Mouse (Mus musculus) layer of hippocampus, adult 9-10 months (tissue): ENCODE data around the gene Skap1.
A peak's percentile ranks its signal among the peaks of the same experiment; 100 is the strongest.
"Not testable (repeated sequence)": the region's sequence is repeated elsewhere in the genome, so short reads cannot be mapped to it uniquely, and the experiment has no call there.

Experiments
- DNase-seq: peaks from one replicate; pipeline ENCODE4 v3.0.0; 2022; ENCODE audit warnings: low spot score

The Skap1 gene

DNA sequence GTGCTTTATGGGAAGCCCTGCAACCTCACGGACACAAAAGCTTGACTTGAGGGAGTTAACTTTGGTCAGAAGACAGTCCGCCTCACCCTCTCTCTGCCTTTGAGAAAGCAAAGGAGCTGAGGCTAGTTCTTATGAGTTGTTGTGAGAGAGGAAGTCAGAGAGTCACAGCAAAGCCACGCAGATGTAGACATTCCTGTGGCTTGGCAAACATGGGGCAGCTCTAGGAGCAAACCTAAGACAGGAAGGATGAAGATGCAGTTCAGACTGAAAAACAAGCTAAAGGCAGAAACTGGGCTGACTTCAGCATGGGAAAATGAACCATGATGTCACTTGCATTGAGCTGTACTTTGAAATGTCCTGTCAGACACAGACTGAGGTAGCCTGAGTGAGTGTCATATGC lies 283.2 kb downstream of the Skap1 start:
- no peak for DNase-seq

DNA sequence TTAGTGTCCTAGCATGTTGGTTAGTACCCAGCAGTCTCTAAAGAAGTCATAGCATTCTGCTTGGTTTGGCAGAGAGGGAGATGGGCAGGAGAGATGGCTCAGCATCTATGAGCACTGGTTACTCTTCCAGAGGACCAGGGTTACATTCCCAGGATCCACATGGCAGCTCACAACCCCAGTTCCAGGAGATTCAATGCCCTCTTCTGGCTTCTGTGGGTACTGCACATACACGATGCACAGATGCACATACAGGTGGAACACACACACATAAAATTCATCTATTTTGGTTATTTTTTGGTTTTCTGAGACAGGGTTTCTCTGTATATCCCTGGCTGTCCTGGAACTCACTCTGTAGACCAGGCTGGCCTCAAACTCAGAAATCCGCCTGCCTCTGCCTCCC lies 290.9 kb downstream of the Skap1 start:
- DNase-seq, result no peak

DNA sequence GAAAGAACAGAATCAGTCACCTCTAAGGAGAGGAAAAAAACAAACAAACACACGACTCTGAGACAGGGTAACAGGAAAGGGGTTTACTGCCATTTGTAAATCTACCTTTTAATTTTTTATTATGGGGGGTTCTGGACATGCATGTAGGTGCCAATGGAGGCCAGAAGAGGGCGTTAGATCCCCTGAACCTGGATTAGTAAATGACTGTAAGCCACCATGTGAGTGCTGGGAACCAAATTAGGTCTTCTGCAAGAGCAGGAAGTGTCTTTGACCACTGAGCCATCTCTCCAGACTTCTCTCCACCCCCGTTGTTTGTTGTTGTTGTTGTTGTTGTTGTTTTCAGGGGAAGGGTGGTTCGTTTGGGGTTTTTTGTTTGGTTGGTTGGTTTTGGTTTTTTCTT lies 293.0 kb downstream of the Skap1 start:
- no peak for DNase-seq

DNA sequence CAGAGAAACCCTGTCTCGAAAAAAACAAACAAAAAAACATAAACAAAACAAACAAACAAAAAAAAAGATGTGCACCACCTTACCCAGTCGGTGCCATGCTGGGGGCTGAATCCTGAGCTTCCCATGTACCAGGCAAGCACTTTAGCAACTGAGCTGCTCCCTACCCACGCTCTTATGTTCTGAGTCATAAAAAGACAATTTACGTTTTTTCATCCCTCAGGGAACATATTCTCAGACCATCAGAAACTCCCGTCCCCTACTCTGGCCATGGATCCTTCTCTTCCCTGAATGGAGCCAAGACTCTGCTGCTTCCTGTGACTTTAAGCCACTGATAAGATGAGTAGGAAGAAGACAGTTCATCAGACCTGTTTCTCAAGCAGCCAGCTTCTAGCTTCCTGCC lies 294.0 kb downstream of the Skap1 start:
- DNase-seq, result no peak

DNA sequence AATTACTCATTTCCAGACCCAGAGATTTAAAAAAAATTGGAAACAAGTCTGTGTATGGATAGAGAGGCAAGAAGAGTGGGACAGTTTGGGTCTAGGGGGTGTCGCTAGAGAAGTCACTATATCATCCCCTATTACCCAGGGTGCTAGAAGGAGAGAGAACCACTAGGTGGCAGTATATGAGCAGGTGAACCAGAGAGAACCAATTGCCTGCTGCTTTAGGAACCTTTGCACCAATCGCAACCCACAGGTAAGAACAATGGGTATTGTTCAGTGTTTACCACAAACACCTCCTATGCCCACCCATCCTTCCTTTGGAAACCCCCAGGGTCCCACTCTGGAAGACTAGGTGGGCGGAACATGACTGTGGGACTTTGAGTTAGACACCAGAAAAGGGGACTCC lies 295.6 kb downstream of the Skap1 start:
- DNase-seq, result peak; percentile 75

DNA sequence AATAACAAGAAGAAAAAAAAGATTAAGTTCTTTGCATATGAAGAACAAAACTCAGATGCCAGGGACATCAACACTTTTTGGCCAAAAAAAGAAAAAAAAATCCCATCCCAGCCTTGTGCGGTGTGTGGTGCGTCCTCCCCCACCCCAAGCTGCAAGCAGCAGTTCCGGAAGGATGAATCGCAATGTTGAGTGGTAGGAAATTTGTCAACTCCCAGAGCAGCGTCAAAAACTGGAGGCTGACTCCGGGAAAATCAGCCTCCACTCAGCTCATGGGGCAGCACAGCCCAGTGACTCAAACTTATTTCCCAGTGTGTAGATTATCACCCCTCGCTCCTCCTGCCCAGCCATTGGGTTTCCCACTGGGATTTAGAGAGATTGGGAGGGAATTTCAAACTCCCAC lies 297.6 kb downstream of the Skap1 start:
- DNase-seq, result no peak

DNA sequence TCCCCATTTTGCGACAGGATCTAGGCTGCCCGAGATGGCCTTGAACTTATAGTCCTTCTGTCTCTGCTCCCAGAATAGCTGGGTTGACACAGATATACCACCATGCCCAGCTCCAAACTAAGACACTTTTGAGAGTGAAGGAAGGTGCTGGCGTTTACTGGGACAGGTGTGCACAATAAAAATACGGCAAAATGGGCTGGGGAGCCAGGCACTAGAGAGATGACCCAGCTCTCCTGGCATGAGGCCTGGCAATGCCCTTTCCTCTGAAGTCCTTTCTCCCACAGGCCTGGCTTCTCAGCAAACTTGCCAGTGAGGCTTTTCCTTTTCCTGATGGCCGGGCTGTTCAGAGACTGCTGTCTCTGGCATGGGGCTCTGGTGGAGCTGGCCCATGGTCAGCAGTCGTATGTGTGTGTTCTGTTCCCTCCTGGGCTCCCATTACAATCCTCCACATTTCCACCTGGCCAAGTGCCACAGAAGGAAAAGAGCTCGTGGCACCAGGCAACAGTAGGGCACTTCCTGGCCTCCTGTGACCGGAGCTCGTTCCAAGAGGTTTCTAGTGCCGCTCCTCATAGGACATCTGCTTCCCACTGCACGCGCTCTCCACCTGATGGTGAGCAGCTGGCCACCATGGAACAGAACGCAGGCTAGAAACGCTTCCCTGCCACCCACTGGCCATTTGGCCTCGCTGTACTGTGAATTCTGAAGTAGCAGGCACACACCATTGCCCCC lies 298.5 kb downstream of the Skap1 start:
- DNase-seq, result no peak

DNA sequence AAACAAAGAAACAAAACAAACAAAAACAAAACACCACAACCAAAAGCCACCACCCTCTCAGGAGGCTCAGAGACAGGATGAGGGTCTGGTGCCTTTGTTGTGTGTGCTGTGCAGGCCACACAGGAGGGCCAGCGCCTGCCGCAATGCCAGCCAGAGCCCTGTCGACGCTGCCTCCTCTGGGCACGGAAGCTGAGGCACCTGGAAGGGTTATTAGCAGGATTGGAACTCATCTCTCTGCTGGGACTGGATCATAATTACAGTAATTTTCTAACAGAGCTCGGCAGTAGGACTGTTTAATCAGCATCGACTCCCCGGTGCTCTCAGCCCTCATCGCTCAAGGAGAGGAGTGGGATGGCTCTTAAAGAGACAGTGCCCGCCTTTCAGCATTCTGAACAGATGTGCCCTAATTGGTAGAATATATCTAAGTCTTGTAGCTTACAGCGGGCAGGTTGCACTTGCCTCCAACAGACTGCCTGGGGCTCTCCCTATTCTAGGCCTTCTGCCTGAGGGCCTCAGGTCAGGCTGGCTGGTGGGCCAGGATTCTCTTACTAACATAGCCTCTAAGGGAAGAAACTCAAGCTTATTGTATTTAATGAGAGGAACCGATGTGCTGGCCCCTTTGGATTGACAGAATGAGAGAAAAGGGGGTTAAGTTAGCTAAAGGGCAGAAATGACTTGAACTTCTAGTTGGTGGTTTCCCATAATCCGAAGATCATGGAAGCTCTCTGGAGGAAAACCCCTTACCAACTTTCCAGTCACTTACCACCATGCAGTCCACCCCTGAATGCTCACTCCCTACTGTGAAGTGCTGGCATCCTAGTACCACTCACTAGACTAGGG lies 300.3 kb downstream of the Skap1 start:
- DNase-seq, result no peak

DNA sequence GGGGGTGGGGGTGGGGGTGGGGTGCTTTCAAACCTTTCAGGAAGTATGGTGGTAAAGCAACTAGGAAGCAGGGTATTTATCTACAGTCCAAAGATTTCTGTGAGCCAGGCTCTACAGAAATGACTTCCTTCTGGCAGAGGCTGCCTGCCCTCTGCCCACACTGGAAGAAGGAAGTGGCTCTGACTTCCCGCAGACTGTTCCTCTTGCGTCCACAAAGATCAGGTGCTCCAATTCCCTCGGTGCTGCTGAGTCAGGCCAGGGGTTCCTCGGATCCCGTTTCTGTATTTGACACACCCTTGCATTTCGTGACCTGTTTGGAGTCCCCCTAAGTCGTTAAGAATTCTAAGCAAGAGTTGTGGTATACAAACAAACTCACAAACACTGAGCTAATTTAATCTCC lies 301.3 kb downstream of the Skap1 start:
- no peak for DNase-seq

DNA sequence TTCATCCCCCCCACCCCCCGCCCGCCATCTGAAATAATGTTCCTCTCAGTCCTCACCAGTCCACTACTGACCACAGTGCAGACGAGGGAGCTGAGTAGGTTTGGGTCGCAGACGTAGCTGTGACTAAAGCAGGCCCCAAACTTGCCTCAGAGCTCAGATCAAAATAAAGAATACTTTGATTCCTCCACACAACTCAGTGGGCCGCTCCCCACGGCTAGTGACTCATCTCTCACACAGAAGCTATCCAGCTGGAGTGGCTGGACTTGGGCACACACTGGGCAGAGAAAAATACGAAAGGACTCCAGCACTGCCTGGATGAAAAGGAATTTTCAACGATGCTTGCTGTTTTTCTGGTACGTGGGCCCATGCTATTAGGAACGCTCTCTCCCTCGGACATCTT lies 302.2 kb downstream of the Skap1 start:
- DNase-seq, result no peak

DNA sequence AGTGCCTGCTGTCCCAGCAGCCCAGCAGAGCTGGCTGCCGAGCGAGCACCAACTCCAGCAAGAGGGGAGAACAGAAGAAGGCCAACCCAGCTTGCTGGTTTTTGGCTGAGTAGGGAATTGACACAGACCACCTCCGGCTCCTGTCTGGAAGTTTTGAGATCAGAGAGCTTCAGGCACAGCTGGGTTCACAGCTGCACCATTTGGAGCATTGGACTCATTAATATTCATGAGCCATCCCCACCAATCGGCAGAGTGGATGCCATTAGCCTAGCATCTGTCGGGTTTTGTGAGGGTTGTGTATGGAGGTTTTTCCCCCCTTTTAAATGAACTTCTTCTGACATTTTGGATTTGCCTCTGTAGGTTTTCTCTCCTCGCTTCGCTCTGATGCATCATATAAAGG lies 302.7 kb downstream of the Skap1 start:
- no peak for DNase-seq

DNA sequence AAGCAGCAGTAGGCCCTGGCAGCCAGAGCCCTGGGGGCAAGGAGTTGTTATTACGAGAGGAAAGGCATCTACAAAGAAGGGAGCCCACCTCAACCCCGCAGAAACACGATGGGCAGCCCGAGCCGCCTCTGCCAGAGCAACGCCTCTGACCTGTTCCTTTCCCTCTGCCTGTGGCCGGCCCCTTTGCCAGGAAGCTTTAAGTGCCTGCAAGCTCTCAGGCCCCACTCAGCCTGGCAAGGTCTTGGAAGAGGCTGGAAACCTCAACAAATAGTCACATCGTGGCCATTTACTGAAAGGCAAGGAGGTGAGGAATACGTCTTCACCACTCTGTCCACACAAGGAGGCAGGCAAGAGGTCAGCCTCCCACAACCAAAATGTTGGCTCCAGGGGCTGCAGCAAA lies 303.8 kb downstream of the Skap1 start:
- DNase-seq, result no peak

DNA sequence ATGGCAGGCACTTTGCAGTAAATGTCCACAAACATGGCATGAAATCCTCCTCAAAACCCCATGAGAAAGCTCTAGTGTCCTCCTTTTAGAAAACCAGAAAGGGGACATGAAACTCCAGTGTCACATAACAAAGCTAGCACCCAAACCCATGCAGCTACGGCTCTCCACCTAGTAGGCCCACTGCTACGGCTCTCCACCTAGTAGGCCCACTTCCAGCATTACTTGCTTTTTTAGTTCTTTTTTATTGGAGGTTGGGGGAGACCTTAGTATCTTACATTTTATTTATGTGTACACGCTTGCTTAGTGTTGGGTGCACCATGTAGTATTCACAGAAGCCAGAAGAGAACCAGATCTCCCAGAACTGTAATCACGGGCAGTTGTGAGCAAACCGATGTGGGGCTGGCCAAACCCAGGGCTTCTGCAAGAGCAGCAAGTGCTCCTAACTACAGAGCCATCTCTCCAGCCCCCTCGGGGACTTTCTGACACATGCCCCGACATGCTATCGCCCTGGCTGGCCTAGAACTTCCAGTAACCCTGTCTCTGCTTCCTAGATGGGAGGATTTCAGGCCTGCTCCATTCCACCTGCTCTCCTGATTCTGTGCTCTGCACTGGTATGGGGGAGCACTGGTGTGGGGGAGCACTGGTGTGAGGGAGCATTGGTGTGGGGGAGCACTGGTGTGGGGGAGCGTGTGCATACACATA lies 307.0 kb downstream of the Skap1 start:
- DNase-seq, result no peak

DNA sequence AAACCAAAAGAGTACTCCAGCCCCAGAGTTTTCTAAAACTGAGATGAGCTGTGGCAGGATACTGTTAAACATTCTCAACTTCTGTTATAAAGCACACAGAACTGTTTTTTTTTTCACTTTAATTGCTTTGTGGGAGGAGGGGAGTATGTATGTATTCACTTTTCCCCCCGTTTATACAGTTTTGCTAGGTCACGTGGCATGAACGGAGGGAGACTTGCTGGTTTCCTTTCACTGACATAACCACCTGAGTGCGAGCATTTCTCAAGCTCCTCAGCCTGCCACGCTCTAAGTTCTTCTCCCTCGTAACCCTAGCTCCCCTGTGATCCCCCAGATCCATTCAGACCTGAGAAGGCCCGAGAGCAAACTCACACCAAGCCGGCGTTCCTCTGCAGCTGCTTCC lies 308.0 kb downstream of the Skap1 start:
- DNase-seq, result no peak

DNA sequence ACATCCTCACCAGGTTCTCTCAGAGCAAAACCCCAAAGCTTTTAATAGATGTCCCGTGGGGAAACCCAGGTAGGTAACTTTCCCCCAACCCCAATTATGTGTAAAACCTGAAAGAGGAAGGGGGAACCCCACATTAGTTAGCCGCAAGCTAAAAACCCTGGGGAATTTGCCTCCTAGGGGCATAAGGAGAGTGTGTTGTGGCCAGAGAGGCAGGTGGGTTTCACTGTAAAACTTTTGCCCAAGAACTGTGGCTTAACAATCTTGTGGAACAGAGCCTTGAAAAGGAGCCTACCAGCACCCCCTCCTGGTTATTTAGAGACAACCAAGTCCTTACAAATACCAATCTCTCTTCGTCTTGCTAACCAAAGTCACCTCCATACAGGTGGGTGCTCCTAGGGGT lies 310.1 kb downstream of the Skap1 start:
- DNase-seq, result no peak

DNA sequence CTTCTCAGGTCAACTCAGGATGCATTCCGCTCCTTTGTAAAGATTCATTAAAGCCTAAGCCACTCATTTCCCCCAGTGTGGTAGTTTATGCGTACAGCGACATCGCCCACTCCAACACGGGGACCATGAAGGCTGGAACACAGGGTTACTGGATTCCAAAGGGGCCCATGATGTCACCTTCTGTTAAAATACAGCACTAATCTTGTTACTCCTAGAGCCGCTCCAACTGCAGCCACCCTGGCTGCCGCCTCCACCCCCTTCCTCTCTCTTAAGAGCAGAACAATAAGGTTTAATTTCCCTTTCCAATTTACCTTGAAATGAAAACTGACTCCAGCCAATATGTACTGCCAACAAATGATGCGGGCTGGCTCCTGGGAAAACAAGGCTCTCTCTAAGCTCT lies 310.7 kb downstream of the Skap1 start:
- no peak for DNase-seq

DNA sequence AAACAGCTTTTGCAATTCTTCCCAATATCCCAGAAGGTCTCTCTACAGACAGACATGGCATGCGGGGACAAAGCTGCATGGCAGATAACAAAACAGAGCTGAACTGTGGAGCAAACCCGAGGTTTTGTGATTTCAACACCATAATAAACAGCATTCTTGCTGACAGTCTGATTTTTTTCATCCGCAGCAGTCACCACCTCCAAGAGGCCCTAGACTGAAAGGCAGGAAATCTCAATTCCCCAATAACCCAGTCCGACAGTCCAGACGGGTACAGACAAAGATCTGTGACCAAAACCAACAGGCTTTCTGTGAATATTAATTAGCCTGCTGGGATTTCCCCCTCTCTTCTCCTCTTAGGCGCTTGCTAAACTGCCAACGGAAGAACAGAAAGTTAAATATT lies 311.3 kb downstream of the Skap1 start:
- no peak for DNase-seq

DNA sequence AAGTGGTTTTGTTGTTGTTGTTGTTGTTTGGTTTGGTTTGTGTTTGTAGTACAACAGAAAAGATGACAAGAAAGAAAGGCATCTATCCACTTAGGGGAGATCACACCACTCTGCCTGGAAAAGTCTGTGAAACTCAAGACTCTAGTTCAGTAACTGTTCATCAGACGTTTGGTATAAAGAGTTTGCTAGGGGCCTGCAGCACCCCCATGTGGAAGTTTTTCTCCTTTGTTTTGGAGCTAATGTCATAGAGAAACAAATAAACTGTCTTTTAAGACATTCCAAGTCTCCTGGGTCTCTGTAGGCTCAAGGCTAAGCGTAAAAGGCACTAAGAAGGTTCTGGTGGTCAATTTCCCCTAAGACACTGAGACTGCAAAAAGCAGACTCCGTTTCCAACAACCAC lies 311.7 kb downstream of the Skap1 start:
- DNase-seq, result no peak

DNA sequence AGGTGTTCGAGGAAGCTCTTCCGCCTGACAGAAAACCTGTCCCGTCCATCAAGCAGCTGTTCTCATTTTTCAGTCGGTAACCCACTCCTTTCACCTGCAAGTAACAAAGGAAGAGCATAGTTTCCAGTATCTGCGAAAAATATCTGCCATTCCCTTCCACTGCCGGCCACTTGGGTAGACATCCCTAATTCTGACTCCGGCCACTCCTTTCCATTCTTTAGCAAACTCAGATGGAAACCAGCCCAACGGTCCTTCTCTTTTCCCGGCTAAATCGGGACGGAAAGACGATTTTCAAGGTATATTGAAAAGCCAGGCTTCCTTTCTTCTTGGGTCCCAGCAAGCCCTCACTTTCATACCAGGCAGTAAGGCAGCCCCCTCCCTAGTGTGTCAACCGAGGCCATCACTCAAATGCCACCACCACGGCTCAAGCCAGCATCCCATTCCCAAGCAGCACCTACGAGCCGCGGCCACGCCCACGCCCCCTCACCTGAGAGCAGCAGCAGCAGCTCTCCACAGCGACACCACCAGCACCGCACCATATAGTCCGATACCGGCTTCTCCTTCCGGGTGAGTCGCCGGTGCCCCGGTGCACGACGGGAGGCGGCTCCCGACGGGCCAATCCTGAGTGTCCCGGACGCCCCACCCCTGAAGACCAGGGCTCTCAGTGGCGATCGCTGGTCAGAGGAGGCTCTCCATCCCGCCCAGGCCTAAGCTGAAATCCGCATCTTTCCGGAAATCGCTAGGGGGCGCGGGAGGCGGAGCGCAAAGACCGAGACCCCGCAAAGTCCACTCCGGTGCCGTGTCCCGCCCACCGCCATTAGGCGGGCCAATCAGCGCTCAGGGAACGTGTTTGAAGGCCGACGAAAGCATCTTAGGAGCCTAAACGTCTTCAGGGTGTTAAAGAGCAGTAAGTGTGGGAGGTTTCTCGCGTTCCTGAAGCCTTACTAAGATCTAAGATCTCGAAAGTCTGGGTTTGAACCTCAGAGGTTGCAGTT lies 312.9 kb downstream of the Skap1 start, which contains the start of gene Snx11:
Gene Snx11 (minus strand): TSS at position 592 of the 995 bp plus-strand sequence.
- peak; percentile 99 for DNase-seq

DNA sequence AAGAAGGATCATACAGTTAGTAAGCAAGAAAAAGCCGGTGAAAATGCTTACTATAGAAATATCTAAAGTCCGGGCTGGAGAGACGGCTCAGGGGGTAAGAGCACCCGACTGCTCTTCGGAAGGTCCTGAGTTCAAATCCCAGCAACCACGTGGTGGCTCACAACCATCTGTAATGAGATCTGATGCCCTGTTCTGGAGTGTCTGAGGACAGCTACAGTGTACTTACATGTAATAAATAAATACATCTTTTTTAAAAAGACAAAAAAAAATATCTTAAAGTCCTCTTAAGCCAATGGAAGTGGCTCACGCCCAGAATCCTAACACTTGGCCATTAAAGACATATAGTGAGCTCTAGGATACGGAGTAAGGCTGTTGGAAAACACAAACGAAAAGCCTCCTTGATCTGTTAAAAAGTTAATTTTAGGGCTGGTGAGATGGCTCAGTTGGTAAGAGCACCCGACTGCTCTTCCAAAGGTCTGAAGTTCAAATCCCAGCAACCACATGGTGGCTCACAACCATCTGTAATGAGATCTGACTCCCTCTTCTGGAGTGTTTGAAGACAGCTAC lies 313.8 kb downstream of the Skap1 start:
- DNase-seq, result not testable (repeated sequence)

DNA sequence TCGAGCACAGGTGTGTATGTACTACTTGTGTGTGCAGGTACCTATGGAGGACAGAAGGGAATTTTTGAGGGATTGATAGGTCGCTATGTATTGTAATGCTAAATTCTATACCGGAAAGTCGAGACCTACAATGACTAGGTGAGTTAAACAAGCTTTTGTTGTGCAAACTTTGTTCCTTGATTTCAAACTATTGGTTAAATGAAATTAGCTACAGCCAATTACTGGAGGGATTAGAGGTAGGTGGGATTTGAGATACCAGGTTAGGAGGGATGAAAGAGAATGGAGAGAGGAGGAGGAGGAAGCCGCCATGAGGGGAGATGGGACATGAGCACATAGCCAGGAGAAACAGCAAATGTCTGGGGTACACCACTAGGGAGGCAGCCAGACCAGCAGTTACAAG lies 315.9 kb downstream of the Skap1 start:
- no peak for DNase-seq
